Mouse (Mus musculus): ENCODE data around the gene Hoxc5.

DNA sequence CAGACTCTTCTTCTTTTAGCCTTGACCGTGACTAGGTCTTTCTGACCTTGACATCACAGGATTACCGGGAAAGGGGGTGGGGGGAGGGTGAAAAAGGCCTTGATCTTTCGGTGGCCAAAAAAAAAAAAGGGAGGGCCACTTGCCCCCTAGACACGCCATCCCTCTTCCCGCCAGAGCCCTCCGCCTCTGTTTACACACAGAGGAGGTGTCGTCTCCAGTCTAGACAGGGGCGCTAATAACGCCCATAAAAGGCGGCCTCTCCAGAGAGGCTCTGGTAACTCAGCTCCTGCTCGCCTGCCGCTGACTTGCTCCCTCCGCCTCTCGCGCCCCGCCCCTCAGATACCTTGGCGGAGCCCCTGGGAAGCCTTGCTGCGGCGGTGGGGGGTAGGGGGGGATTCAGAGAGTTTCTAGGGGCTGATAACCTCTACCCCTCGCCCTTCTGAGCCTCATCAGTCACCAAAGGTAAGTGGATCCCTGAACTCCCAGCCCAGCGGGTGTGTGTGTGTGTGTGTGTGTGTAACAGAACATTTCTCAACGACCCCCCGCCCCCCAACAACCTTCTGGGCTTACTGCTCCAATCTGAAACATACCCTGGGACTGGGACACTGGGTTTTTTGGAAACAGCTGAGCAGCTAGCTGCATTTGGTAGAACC, 35.4 kb upstream of the Hoxc5 start:
- TF ChIP-seq CTCF (IDR thresholded peaks at IDR 0.05; ENCODE audit: insufficient read depth, low read depth, low read length) (no peak), POLR2A (IDR thresholded peaks at IDR 0.05; ENCODE audit: insufficient read depth, low read depth, low read length) (no peak)
